Mouse (Mus musculus): ENCODE data around the gene Gchfr.

Gchfr gene

GRCm38 (mm10) chr2:119166901-119167865 lies at the start of gene Gchfr:
TSS of gene Gchfr (plus strand) at chr2:119167773.
- DNase-seq (ENCODE audit: low spot score), result peak; percentile 57

GRCm38 (mm10) chr2:119136346-119136898 lies 31.2 kb upstream of the Gchfr start:
- DNase-seq (ENCODE audit: low spot score), result no peak

DNA sequence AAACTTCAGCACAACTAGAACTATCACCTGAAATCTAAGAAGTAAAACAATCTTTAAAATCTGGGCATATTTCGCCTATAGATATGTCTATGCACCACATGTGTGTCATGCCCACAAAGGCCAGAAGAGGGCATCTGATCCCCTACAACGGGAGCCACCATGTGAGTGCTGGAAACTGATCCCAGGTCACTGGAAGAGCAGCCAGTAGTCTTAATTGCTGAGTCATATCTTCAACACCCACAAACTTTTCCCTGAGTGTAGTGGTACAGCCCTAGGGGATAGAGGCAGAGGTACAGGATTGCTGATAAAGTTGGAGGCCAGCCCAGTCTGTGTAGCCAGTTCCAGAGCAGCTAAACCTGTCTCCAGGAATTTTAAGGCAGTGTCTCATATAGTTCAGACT lies 22.4 kb upstream of the Gchfr start:
- no peak for DNase-seq (ENCODE audit: low spot score)

GRCm38 (mm10) chr2:119146435-119146834 lies 21.1 kb upstream of the Gchfr start:
- DNase-seq (ENCODE audit: low spot score), result no peak

- DNase-seq (ENCODE audit: low spot score), result no peak
Observed at GRCm38 (mm10) chr2:119147160-119147678, 20.4 kb upstream of the Gchfr start.

DNA sequence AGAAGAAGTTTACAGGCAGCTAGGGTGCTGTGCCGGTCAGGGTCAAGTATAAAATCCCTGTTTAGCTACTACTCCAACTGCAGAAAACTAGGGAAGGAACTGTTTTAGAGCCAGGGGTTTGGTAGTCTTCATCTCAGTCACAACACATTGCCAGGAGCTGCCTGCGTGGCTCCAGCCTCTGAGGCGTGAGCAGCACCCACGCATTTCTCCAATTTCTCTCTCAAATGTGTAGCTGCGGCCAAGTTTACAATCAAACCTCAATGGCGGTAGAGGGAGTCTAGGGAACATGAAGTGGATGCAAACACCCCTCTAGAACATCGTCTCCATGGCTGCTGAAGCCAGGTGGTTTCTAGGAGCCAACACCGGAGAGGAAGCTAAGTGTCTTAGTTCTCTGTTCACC lies 19.8 kb upstream of the Gchfr start:
- DNase-seq (ENCODE audit: low spot score), result no peak

DNA sequence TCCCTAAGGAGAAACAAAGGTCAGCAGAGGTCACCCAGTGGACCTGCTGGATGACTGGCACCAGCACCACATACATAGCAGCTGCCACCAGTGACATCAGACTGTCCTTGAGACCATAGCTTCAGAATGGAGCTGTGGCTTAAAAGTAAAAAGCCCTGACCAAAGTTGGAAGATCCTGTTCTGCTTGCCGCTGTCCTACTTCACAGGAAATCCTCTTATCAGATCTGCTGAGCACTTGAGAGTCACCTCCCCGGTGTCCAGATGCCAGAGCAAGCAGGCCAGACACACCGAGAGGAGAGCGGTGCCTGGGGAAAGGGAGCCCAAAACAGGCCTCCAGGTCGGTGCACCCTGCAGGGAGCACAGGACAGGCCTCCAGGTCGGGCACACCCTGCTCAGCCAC lies 15.3 kb upstream of the Gchfr start:
- no peak for DNase-seq (ENCODE audit: low spot score)

GRCm38 (mm10) chr2:119154683-119155082 lies 12.9 kb upstream of the Gchfr start:
- no peak for DNase-seq (ENCODE audit: low spot score)

DNA sequence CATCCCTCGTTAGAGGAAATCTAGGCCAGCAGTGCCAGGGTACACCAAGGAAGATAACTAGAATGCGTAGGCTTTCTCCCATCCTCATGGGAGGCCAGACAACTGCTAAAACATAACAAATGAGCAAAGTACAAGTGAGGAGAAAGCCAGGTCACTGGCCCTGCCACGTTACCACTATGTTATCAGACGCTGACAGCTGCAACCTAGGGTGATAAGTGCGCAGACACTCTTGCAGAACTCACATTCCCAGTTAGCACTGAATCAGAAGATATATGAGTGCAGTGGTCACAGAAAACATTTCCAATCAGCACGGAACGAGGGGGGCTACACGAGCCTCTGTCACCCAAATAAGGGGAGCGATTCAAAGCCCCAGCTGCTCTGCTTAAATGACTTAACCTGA lies 12.2 kb upstream of the Gchfr start:
- peak; percentile 63 for DNase-seq (ENCODE audit: low spot score)

GRCm38 (mm10) chr2:119156081-119156680 lies 11.4 kb upstream of the Gchfr start:
- no peak for DNase-seq (ENCODE audit: low spot score)

- peak; percentile 92 for DNase-seq (ENCODE audit: low spot score)
Observed at GRCm38 (mm10) chr2:119156681-119157572, 10.6 kb upstream of the Gchfr start, which contains the start of gene Rmdn3. TSS of gene Rmdn3 (minus strand) at chr2:119157034.

GRCm38 (mm10) chr2:119157836-119158235 lies 9.7 kb upstream of the Gchfr start:
- DNase-seq (ENCODE audit: low spot score), result no peak

- no peak for DNase-seq (ENCODE audit: low spot score)
Observed at GRCm38 (mm10) chr2:119161247-119161646, 6.3 kb upstream of the Gchfr start.

DNA sequence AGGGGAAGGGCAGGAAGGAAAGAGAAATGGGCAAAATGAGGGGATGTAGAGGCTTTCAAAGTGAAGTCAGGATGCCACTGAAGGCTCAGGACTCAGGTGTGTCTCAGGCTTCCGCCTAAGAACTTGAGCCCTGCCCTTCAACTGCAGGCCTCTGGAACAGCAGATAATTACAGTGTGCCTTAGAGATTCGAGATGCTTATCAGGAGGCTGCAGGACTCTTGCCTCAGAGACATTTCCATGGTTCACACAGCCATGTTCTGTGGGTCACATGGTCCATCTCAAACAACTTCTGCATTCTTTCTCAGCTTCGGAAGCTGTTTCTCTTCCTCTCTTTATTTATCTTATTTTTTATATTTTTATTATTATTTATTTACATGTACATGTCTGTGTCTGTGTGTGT lies 4.4 kb upstream of the Gchfr start:
- DNase-seq (ENCODE audit: low spot score), result no peak

- no peak for DNase-seq (ENCODE audit: low spot score)
Observed at GRCm38 (mm10) chr2:119163999-119164398, 3.6 kb upstream of the Gchfr start.

GRCm38 (mm10) chr2:119165401-119165800 lies 2.2 kb upstream of the Gchfr start:
- DNase-seq (ENCODE audit: low spot score), result no peak

DNA sequence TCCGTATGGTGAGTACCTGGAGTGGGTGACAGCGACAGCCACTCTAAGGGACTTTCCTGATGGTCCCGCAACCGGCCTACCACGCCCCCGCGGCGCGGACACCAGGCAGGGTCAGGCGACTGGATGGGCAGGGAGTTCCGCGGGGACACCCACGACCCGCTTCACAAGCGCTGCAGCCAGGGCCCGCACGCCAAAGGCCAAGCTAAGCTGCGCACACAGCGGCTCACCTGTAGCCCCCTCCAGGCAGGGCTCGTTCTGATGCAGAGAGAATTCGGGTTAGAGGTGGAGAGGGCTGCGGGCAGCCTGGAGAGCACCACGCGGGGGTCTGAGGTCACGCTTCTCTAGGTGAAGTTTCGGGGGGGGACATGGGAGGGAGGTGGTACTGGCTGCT lies 288 bp downstream of the Gchfr start:
- no peak for DNase-seq (ENCODE audit: low spot score)

DNA sequence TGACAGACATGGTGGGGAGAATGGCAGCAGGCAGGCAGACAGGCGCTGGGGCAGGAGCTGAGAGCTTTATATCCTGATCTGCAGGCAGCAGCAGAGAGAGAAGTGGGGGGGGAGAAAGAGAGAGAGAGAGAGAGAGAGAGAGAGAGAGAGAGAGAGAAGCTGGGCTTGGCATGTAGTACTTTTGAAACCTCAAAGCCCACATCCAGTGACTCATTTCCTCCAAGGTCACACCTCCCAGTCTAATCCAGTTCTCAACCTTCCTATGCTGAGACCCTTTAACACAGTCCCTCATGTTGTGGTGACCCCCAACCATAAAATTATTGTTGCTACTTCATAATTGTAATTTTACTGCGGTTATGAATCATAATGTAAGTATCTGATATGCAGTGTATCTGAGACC lies 2.7 kb downstream of the Gchfr start:
- no peak for DNase-seq (ENCODE audit: low spot score)

DNA sequence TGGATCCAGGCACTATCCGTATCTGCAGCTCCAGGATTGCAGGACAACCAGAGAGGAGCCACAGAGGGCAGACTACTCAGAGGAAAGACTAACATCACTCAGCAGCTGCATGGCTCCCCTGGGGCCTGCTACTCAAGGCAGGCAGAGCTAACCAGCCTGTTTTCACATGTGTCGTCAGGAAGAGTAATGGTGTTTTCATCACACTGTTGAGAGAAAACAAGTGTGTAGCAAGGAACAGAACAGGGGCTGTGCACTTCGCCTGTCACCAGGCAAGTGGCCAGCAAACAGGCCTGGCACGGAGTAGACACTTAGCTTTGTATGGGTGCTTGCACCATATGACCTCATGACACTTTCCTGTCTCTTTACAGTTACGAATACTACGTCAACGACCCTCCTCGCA lies 4.0 kb downstream of the Gchfr start:
- DNase-seq (ENCODE audit: low spot score), result no peak

GRCm38 (mm10) chr2:119172446-119172845 lies 4.9 kb downstream of the Gchfr start:
- no peak for DNase-seq (ENCODE audit: low spot score)

GRCm38 (mm10) chr2:119172862-119173576 lies 5.4 kb downstream of the Gchfr start:
- DNase-seq (ENCODE audit: low spot score), result peak; percentile 60
